Mouse (Mus musculus): ENCODE results near the gene Myl4.
"Not testable (repeated sequence)": the region's sequence is repeated elsewhere in the genome, so short reads cannot be mapped to it uniquely, and the experiment has no call there.

Myl4 gene

GRCm38 (mm10) chr11:104571373-104571772 is 20.9 kb downstream of the Myl4 start:
- DNase-seq (ENCODE audit: low read depth) = not testable (repeated sequence)

GRCm38 (mm10) chr11:104572091-104572490 is 21.6 kb downstream of the Myl4 start:
- DNase-seq (ENCODE audit: low read depth) = no peak

GRCm38 (mm10) chr11:104572566-104572965 is 22.1 kb downstream of the Myl4 start:
- DNase-seq (ENCODE audit: low read depth) = no peak

- no peak for DNase-seq (ENCODE audit: low read depth)
Observed at GRCm38 (mm10) chr11:104576772-104577612, 26.5 kb downstream of the Myl4 start.

- no peak for DNase-seq (ENCODE audit: low read depth)
Observed at GRCm38 (mm10) chr11:104578074-104578473, 27.6 kb downstream of the Myl4 start.

DNA sequence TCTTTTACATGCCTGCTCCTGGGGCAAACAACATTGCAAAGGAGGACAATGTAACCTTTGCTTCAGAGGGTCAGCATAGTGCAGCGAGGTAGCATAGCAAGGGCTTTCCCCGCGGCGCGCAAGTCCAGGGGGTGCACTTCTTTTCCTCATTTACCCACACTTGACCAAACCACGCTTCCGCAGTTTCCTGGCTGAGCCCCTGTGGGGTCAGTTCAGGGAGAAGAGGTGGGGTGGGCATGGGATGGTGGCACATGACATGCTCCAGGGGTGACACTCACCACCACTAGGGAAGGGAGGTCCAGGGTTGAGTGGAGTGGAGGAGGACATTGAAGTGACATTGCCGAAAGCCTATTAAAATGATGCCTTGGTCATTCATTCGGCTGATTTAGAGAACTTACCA is 28.6 kb downstream of the Myl4 start:
- DNase-seq (ENCODE audit: low read depth) = no peak

- DNase-seq (ENCODE audit: low read depth) = no peak
Observed at GRCm38 (mm10) chr11:104579575-104579974, 29.1 kb downstream of the Myl4 start.

GRCm38 (mm10) chr11:104580091-104580490 is 29.6 kb downstream of the Myl4 start:
- DNase-seq (ENCODE audit: low read depth) = no peak

- no peak for DNase-seq (ENCODE audit: low read depth)
Observed at GRCm38 (mm10) chr11:104580606-104581005, 30.1 kb downstream of the Myl4 start.

- no peak for DNase-seq (ENCODE audit: low read depth)
Observed at GRCm38 (mm10) chr11:104581446-104582307, 31.2 kb downstream of the Myl4 start.

- no peak for DNase-seq (ENCODE audit: low read depth)
Observed at GRCm38 (mm10) chr11:104582308-104582606, 31.8 kb downstream of the Myl4 start.

DNA sequence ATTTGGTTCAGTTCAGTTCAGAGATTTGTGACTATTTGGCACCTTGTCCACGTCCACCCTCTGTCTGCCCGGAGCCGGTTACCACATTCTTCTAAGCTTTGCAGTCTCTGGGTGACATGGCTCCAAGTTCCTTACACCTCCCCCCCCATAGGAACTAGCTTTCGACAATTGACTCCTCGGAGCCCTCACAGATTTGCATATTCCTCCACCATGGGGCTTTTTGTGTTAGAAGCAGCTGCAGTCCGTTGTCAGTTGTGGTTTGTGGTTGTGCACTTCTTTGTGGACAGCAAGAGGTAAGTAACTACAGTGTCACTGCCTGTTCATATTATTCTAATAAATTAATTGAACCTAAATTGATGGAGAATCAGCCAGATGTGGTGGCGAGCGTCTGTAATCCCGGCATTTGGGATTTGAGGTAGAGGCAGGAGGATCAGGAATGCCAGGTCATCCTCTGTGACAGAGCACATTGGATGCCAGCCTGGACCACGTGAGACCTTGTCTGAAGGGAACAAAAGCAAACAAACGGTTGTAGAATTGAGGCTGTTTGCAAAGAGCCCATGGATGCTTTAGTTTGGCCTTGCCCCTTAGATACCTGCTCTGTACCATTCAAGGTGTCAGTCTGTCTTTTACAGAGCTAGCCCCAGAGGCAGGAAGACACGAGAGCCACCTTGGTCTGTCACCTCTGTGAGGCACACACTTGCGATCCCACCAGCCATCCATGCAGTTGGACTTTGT is 32.3 kb downstream of the Myl4 start:
- no peak for DNase-seq (ENCODE audit: low read depth)

DNA sequence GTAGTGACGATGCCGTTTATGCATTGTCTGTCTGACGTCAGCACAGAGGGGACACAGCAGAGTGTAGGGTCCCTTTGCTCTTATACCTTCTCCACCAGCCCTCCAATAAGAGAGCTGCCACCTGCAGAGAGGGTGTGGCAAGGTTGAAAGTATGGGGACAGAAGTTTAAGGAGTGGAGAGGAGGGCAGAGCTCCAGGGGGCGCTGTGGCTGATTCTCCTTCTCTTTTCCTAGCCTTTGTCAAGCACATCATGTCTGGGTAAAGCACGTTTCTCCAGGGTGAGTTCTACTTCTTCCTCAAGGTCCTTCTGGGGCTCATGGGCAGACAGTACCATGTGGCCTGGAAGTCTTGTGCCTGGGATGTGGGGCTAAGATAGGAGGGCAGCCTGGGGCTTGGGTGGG is 35.0 kb downstream of the Myl4 start:
- DNase-seq (ENCODE audit: low read depth) = no peak

DNA sequence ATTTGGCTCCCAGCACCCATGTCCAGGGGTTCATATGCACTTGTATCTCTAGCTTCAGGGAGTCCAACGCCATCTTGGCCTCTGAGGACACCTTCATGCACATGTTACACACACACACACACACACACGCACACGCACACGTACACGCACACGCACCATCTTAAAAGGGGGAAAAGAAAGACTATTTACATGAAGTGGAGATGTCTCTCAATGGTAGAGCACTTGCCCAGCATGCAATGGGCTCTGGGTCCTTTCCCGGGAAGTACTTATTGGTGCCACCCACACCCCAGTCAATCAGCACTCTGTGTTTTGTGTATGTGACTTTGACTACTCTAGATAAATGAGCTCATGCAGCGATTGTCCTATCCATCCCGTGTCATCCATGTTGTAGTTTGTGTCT is 37.4 kb downstream of the Myl4 start:
- no peak for DNase-seq (ENCODE audit: low read depth)

DNA sequence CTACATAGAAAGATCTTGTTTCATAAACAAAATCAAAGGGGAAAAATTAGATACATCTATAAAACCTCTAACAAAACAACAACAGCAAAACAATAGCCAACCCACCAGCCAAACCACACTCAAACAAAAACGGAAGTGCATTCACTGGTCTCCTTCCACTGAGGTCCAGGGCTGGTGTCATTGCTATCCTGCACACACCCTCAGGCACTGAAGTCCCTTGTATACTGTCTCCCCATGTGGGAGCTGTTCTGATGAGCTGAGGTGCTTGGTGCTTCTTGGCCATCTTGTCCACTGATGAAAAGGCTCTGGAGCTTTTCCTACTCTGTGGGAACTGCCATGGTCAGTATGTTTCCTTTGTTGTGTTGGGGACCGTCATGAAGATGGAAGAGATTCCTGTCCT is 38.0 kb downstream of the Myl4 start:
- DNase-seq (ENCODE audit: low read depth) = no peak

- no peak for DNase-seq (ENCODE audit: low read depth)
Observed at GRCm38 (mm10) chr11:104589570-104589969, 39.1 kb downstream of the Myl4 start.

- DNase-seq (ENCODE audit: low read depth) = peak; percentile 94
Observed at GRCm38 (mm10) chr11:104590148-104590547, 39.7 kb downstream of the Myl4 start.

DNA sequence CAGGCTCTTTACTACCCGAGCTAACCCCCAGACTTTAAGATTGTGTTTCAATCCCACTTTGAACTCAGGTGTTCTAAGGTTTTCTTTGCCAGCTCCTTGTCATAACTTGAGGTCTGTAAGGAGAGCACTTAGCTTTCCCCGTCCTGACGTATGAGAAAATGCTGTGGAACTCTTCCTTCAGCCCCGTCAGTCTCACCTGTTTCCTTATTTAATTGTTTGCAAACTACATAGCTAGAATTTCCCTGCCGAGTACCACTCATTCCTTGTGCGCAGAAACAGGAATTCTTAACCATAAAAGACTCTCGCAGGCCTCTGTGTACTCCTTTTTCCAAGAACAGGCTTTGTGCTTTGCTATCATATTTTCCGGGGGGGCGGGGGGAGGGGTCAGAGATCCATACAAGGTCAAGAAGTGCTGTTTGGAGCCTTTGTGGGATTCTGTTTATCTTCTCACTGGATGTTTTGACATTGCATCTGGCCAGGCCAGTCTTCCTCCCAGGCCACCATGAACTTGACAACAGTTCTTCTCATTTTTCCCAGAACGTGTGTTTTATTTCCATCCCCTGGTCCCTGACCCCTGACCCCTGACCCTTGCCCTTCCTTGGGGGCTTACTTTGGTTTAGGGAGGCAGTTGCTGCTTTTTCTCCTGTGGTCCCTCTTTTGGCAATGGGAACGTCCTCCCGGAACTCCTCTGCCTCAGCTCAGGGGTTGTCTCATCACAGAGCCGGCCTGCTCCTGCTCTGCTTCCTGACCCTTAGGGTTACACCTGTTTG is 41.8 kb downstream of the Myl4 start:
- DNase-seq (ENCODE audit: low read depth) = no peak

DNA sequence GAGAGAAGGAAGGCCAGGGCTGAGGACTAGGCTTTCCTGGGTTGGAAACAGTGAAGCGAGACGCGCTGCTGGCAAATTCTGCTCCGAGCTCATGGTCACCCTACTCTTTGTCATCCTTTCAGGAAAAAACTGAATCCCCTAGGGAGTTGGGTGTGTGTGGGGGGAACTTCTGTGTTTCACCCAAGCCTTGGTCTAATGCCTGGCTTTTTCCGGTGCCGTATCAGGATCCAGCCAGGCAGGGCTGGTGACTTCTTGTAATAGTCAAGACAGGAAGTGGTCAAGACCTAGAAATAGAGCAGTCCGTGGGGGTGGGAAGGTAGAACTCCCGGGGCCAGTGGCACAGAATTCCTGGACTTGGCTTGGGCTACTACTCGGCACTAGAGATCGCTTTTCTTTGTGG is 45.9 kb downstream of the Myl4 start:
- no peak for DNase-seq (ENCODE audit: low read depth)

DNA sequence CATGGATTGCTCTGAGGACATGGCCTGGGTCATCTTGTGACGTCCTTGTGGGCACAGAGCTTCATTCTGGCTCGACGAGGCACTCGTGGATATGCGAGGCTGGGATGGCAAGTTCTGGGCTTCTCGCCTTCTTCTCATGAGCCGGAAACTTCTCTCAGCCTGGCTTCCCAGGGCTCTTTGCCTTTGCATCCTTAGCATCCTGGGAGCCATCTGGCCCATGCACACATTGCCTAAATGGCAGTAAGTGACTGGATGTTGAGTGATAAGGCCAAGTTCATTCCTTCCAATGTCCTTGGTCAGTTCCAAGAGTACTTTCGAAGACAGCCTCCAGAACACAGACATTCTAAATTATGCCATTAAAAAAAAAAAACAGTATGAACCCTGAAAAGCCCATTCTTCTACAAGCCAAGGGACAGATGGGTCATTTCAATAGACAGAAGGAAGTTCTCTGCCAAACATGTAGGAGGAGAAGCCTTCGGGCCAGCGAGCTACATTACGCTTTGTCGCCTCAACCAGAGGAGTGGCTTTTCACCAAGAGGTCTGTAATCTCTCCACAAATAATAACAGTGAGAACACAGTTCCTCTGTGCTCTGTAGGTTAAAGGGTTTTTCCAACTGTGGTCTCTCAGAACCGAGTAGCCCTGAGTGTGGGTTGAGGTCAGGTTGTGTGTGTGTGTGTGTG is 48.9 kb downstream of the Myl4 start:
- no peak for DNase-seq (ENCODE audit: low read depth)

DNA sequence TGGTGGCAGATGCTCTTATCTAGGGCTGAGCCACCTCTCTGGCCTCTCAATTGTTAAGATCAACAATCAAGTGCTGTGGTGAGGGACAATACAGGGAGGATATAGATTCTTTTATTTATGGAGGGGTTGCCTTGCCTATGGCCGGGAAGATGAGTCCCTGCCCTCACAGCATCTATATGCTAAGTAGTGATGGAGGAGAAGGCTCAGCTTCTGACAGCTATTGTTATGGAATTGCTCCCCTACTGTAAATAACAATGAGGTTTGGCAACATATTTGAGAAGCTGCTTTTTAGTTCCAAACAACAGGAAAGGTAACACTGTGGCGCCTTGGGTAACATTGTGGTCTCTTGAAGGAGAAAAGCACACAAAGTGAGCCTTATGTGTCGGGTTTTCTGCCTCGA is 50.2 kb downstream of the Myl4 start:
- DNase-seq (ENCODE audit: low read depth) = no peak
